Mouse (Mus musculus): ENCODE data around the gene Chrnb2. TPM values are rescaled to one million over a fixed set of nuclear protein-coding genes. Genes with fewer than 3 reads are reported as not detected.

Chrnb2 gene
- polyA plus RNA-seq, 1 experiment: 0.42 TPM

DNA sequence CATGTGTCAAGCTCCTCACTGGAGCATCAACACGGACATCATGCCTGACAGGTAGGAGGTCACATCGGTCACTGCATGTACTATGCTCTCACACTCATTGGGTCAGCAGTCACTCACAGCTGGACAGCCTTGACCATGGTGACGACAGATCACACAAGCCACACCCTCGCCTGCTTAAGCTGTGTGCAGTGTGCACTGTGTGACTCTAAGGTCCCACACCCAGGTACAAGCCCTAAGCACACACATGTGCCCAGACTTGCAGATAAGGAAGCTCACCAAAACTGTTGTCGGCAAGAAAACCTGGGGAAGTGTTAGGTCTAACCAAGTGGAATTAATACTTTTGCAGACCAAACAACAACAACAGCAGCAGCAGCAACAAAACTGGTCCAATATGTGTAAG lies 43.4 kb upstream of the Chrnb2 start:
- no peaks in the 10 kb centered on the region for H3K79me2 ChIP-seq (ENCODE audit: control insufficient read depth, insufficient read depth)
- no peaks in the 10 kb centered on the region for H3K36me3 ChIP-seq (ENCODE audit: control insufficient read depth, insufficient read depth)
- H3K4me3 ChIP-seq: no peak overlapping the region
- peaks cover 11% of the 10 kb centered on the region for H3K27me3 ChIP-seq (ENCODE audit: control insufficient read depth, insufficient read depth, insufficient read length)
- no peak overlapping the region for H3ac ChIP-seq (ENCODE audit: control insufficient read depth, insufficient read length)
- TF ChIP-seq MYOG (IDR thresholded peaks at IDR 0.05; ENCODE audit: control insufficient read depth in 1 of 3, insufficient read depth in 1 of 3, insufficient read length in 2 of 3, low read depth in 2 of 3) (no peak), E2F4 (IDR thresholded peaks at IDR 0.05; ENCODE audit: insufficient read depth) (no peak), MYOD1 (IDR thresholded peaks at IDR 0.05; ENCODE audit: control insufficient read depth in 1 of 3, insufficient read length in 2 of 3, low read depth in 2 of 3) (no peak), POLR2A (IDR thresholded peaks at IDR 0.05; ENCODE audit: insufficient read length, low read depth) (no peak), REST (IDR thresholded peaks at IDR 0.05; ENCODE audit: insufficient read depth, insufficient read length) (no peak)
- H3K4me2 ChIP-seq (ENCODE audit: low read depth): no peak overlapping the region

DNA sequence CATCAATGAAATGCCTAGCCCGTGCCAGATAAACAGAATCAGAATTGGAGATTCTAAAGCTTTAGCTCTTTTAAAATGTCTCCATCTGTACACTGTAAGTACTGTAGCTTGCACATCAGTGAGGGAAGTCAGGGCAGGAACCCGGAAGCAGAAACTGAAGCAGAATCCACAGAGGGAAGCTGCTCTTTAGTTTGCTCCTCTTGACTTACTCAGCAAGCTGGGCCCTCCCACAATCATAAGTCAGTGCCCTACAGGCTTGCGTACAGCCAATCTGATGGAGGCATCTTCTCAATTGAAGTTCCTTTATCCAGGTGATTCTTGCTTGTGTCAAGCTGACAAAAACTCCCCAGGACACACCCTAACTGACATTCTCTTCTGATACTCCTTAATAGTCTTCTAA lies 42.7 kb upstream of the Chrnb2 start:
- TF ChIP-seq TCF12 (IDR thresholded peaks at IDR 0.05; ENCODE audit: insufficient read depth, poor library complexity, severe bottlenecking) (no peak), MYOD1 (IDR thresholded peaks at IDR 0.05; ENCODE audit: control insufficient read depth in 1 of 3, insufficient read length in 2 of 3, low read depth in 2 of 3) (no peak), TCF3 (IDR thresholded peaks at IDR 0.05; ENCODE audit: insufficient read length, low read depth) (no peak), POLR2AphosphoS2 (IDR thresholded peaks at IDR 0.05; ENCODE audit: insufficient read length, low read depth) (no peak), CEBPB (IDR thresholded peaks at IDR 0.05; ENCODE audit: insufficient read depth, poor library complexity, severe bottlenecking) (no peak), MAX (IDR thresholded peaks at IDR 0.05; ENCODE audit: low read depth) (no peak), POLR2A (IDR thresholded peaks at IDR 0.05; ENCODE audit: insufficient read length, low read depth) (no peak), REST (IDR thresholded peaks at IDR 0.05; ENCODE audit: insufficient read depth, insufficient read length) (no peak), SRF (IDR thresholded peaks at IDR 0.05; ENCODE audit: control insufficient read depth, insufficient read length, low read depth) (no peak), USF1 (IDR thresholded peaks at IDR 0.05; ENCODE audit: low read depth) (no peak)

DNA sequence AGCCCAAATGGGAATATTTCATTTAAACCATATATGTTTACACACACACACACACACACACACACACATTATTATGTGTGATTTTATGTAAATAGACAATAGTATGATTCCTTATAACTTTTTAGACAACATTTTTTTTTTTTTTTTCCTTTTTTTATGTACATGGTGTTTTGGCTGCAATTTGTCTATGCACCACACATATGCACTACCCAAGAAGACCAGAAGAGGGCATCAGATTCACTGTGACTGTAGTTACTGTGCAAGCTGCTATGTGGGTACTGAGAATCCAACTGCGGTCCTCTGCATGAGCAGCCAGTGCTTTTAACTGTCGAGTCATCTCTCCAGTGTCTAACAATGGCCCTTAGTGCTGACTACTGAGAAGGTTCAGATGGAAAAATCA lies 42.3 kb upstream of the Chrnb2 start:
- H3K4me2 ChIP-seq (ENCODE audit: low read depth): no peak overlapping the region
- peaks cover 4% of the 10 kb centered on the region for H3K27me3 ChIP-seq (ENCODE audit: control insufficient read depth, insufficient read depth, insufficient read length)
- TF ChIP-seq CEBPB (IDR thresholded peaks at IDR 0.05; ENCODE audit: insufficient read depth, poor library complexity, severe bottlenecking): no peak
- TF ChIP-seq REST (IDR thresholded peaks at IDR 0.05; ENCODE audit: insufficient read depth, insufficient read length): no peak
- TF ChIP-seq E2F4 (IDR thresholded peaks at IDR 0.05; ENCODE audit: insufficient read depth): no peak
- no peak for TF ChIP-seq USF1 (IDR thresholded peaks at IDR 0.05; ENCODE audit: low read depth)
- no peak for TF ChIP-seq MAX (IDR thresholded peaks at IDR 0.05; ENCODE audit: low read depth)
- no peak overlapping the region for H3K4me3 ChIP-seq
- H3K36me3 ChIP-seq (ENCODE audit: control insufficient read depth, insufficient read depth): no peaks in the 10 kb centered on the region
- H3ac ChIP-seq (ENCODE audit: control insufficient read depth, insufficient read length): no peak overlapping the region
- H3K79me2 ChIP-seq (ENCODE audit: control insufficient read depth, insufficient read depth): no peaks in the 10 kb centered on the region

More for the DNA sequence above, 42.7 kb upstream of the Chrnb2 start:
- Histone ChIP-seq H3ac (ENCODE audit: control insufficient read depth, insufficient read length) (no peak overlapping the region), H3K36me3 (ENCODE audit: control insufficient read depth, insufficient read depth) (no peaks in the 10 kb centered on the region), H3K27me3 (ENCODE audit: control insufficient read depth, insufficient read depth, insufficient read length) (peaks cover 5% of the 10 kb centered on the region), H3K4me2 (ENCODE audit: low read depth) (no peak overlapping the region), H3K4me3 (no peak overlapping the region), H3K79me2 (ENCODE audit: control insufficient read depth, insufficient read depth) (no peaks in the 10 kb centered on the region)

DNA sequence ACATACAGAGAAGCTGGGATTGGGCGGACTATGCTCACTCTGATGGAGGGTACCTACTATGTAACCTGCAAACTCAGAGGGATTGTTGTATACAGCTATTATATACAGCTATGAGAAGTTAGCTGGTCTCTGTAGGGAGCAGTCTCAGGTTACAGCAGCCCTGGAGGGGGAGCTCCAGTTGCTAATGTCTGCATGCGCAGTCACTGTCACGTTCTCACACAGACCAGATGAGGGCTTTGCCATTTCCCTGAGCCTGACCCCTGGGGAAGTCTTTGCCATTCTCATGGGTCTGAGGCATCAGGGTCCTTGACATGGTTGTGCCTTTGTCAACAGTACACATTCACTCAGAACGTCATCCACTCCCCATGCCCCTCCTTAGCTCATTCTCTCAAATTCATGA lies 40.7 kb upstream of the Chrnb2 start:
- Histone ChIP-seq H3ac (ENCODE audit: control insufficient read depth, insufficient read length) (no peak overlapping the region), H3K36me3 (ENCODE audit: control insufficient read depth, insufficient read depth) (no peaks in the 10 kb centered on the region), H3K27me3 (ENCODE audit: control insufficient read depth, insufficient read depth, insufficient read length) (peaks cover 4% of the 10 kb centered on the region), H3K79me2 (ENCODE audit: control insufficient read depth, insufficient read depth) (no peaks in the 10 kb centered on the region), H3K4me3 (no peak overlapping the region), H3K4me2 (ENCODE audit: low read depth) (no peak overlapping the region)
- no peak for TF ChIP-seq MAX (IDR thresholded peaks at IDR 0.05; ENCODE audit: low read depth)
- TF ChIP-seq POLR2AphosphoS2 (IDR thresholded peaks at IDR 0.05; ENCODE audit: insufficient read length, low read depth): no peak
- no peak for TF ChIP-seq USF1 (IDR thresholded peaks at IDR 0.05; ENCODE audit: low read depth)
- TF ChIP-seq MYOG (IDR thresholded peaks at IDR 0.05; ENCODE audit: control insufficient read depth in 1 of 3, insufficient read depth in 1 of 3, insufficient read length in 2 of 3, low read depth in 2 of 3): no peak
- no peak for TF ChIP-seq REST (IDR thresholded peaks at IDR 0.05; ENCODE audit: insufficient read depth, insufficient read length)
- TF ChIP-seq MYOD1 (IDR thresholded peaks at IDR 0.05; ENCODE audit: control insufficient read depth in 1 of 3, insufficient read length in 2 of 3, low read depth in 2 of 3): no peak
- no peak for TF ChIP-seq E2F4 (IDR thresholded peaks at IDR 0.05; ENCODE audit: insufficient read depth)
- TF ChIP-seq SRF (IDR thresholded peaks at IDR 0.05; ENCODE audit: control insufficient read depth, insufficient read length, low read depth): no peak
- no peak for TF ChIP-seq CEBPB (IDR thresholded peaks at IDR 0.05; ENCODE audit: insufficient read depth, poor library complexity, severe bottlenecking)
- no peak for TF ChIP-seq TCF3 (IDR thresholded peaks at IDR 0.05; ENCODE audit: insufficient read length, low read depth)
- no peak for TF ChIP-seq POLR2A (IDR thresholded peaks at IDR 0.05; ENCODE audit: insufficient read length, low read depth)
- no peak for TF ChIP-seq TCF12 (IDR thresholded peaks at IDR 0.05; ENCODE audit: insufficient read depth, poor library complexity, severe bottlenecking)

DNA sequence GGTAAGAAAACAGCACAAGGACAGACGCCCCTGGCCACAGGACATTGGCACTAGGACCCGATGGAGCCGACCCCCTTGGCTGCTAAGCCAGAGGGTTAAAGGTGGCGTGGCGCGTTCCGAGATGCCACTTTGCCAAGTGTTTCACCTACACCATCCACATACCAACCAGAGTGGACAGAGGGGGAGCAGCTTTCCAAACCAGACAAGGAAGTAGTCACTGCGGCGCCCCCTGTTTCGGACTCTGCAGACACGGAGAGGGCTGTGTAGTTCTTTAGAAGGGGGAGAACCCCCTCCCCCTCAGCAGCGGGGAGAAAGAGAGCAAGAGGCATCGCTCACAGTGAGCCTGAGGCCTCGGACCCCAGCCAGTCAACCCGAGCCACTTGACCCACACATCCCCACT lies 38.4 kb upstream of the Chrnb2 start:
- Histone ChIP-seq H3ac (ENCODE audit: control insufficient read depth, insufficient read length) (no peak overlapping the region), H3K79me2 (ENCODE audit: control insufficient read depth, insufficient read depth) (no peaks in the 10 kb centered on the region), H3K27me3 (ENCODE audit: control insufficient read depth, insufficient read depth, insufficient read length) (peaks cover 3% of the 10 kb centered on the region), H3K36me3 (ENCODE audit: control insufficient read depth, insufficient read depth) (no peaks in the 10 kb centered on the region), H3K4me2 (ENCODE audit: low read depth) (no peak overlapping the region), H3K4me3 (no peak overlapping the region)
- TF ChIP-seq TCF3 (IDR thresholded peaks at IDR 0.05; ENCODE audit: insufficient read length, low read depth) (no peak), POLR2A (IDR thresholded peaks at IDR 0.05; ENCODE audit: insufficient read length, low read depth) (no peak), E2F4 (IDR thresholded peaks at IDR 0.05; ENCODE audit: insufficient read depth) (no peak)
